Mouse (Mus musculus) intestine, embryonic 14.5 days (tissue): ENCODE measurements at regions not wholly inside any gene's neighbourhood (a gene's known extent, or its start where the extent isn't known, plus 50 kb on each side); places are given as distances from the start of the nearest gene placed in this dataset.
"Not testable (repeated sequence)": the region's sequence is repeated elsewhere in the genome, so short reads cannot be mapped to it uniquely, and the experiment has no call there.

ENCODE experiments used
- ATAC-seq: fragments of 200-750 bp; cut with Nextera tagmentation; replicated peaks from 2 replicates; pipeline ENCODE4 v1.8.0; 2017; ENCODE audit warnings: low read depth, moderate number of reproducible peaks, moderate TSS enrichment, moderate library complexity; ENCODE audit not compliant: low FRiP score, low TSS enrichment
- DNase-seq: peaks from one replicate; pipeline ENCODE4 v3.0.0-alpha.2; 2018; ENCODE audit warnings: low spot score
- H3K27ac ChIP-seq: fragments of 300-500 bp; sonication (generic); 2 replicates; pipeline ENCODE4 v1.5.1; 2014; ENCODE audit warnings: low read depth, mild to moderate bottlenecking, control low read depth
- H3K27me3 ChIP-seq: fragments of 300-500 bp; sonication (generic); replicated peaks from 2 replicates; pipeline ENCODE4 v1.6.1; 2014; ENCODE audit warnings: low read length, control low read depth; ENCODE audit not compliant: control insufficient read depth, insufficient read depth
- H3K36me3 ChIP-seq: fragments of 300-500 bp; sonication (generic); 2 replicates; pipeline ENCODE4 v1.6.1; 2014; ENCODE audit warnings: low read length, control low read depth; ENCODE audit not compliant: control insufficient read depth, insufficient read depth
- H3K4me1 ChIP-seq: fragments of 300-500 bp; sonication (generic); replicated peaks from 2 replicates; pipeline ENCODE4 v1.6.1; 2014; ENCODE audit warnings: low read length, control low read depth, mixed read lengths; ENCODE audit not compliant: control insufficient read depth, insufficient read depth
- H3K4me2 ChIP-seq: fragments of 300-500 bp; sonication (generic); 2 replicates; pipeline ENCODE4 v1.6.1; 2014; ENCODE audit warnings: low read length
- H3K4me3 ChIP-seq: fragments of 300-500 bp; sonication (generic); 2 replicates; pipeline ENCODE4 v1.5.1; 2014; ENCODE audit warnings: low read depth, low read length, control low read depth, mixed read lengths
- H3K9ac ChIP-seq: fragments of 300-500 bp; sonication (generic); 2 replicates; pipeline ENCODE4 v1.6.1; 2014; ENCODE audit warnings: mild to moderate bottlenecking, low read length
- H3K9me3 ChIP-seq: fragments of 300-500 bp; sonication (generic); 2 replicates; pipeline ENCODE4 v1.6.1; 2016; ENCODE audit warnings: low read length, control low read depth; ENCODE audit not compliant: control insufficient read depth
- WGBS: fragments of 180-500 bp; shearing (Covaris S2); extraction: QIAGEN DNeasy Blood & Tissue Kit; methylation state at CpG from one replicate; pipeline ENCODE4 v1.1.7; 2014; 5-methylcytosine and 5-hydroxymethylcytosine counted together

DNA sequence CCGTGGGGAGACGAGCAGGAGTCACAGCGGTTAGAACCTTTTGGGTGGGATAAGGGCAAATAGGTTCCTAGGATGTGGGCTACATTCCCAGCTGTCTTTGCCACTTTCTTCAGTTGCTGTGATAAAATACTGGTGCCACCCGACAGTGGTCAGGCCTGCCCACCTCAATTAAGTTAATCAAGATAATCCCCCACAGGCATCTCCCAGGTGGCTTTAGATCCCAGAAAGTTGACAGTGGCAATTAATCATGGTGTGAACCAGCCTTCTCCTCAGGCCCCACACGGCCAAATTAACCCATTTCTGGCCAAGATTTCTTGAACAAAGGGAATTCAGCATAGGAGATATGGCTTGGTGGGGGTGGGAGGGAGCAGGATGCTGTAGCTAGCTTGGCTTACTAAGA is 186.3 kb downstream of the Adgrd1 start:
- DNase-seq (no peak), ATAC-seq (no peak)
- no peaks in the 10 kb centered on the region for H3K4me1 ChIP-seq
- H3K36me3 ChIP-seq: no peaks in the 10 kb centered on the region
- H3K27ac ChIP-seq: no peak overlapping the region
- no peaks in the 10 kb centered on the region for H3K27me3 ChIP-seq
- H3K4me2 ChIP-seq: no peak overlapping the region
- H3K4me3 ChIP-seq: no peak overlapping the region
- no peaks in the 10 kb centered on the region for H3K9me3 ChIP-seq
- WGBS: 19% methylated on average over 5 of the region's 5 CpGs
- H3K9ac ChIP-seq: no peak overlapping the region

DNA sequence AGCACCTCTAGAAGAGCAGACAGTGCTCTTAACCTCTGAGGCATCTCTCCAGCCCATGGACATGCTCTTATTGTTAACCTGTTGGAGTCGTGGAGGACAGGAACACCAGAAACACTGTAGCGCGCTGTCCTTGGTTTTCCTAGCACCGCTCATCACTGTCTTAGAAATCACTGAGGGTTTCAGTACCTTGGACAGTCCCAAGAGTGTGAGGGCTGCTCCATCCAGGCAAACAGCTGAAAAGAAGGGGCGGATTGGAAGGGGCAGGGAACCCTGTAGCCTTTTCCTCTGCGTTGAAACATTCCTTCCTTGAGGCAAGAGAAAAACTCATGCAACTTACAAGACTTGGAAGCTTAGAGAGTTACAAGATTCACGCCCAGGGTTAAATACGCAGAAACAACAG is 190.9 kb downstream of the Adgrd1 start:
- Histone ChIP-seq H3K36me3 (no peaks in the 10 kb centered on the region), H3K4me2 (no peak overlapping the region), H3K9ac (no peak overlapping the region), H3K9me3 (no peaks in the 10 kb centered on the region), H3K4me3 (no peak overlapping the region), H3K27ac (no peak overlapping the region), H3K4me1 (no peaks in the 10 kb centered on the region), H3K27me3 (no peaks in the 10 kb centered on the region)
- 10% methylated on average over 8 of the region's 8 CpGs for WGBS
- DNase-seq (peak; percentile 67), ATAC-seq (no peak)

DNA sequence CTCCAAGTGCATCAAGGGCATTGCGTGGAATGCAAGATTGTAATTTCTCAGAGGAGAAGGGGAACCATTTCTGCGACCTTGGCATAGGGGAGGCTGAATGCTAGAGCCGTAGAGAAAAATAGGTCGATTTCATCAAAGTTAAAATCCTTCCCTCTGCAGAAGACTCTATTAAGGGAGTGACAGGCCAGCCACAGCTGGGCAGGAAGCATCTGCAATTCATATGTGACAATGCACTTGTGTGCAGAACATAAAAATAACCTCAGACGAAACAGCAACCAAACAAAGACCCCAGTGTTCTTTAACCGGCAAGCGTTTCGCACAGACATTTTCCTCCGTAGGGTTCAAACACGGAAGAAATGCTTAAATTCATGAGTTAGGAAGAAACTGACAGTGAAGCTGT is 196.3 kb downstream of the Adgrd1 start:
- not testable (repeated sequence) for H3K4me3 ChIP-seq, H3K27me3 ChIP-seq, H3K4me2 ChIP-seq, H3K4me1 ChIP-seq, H3K9me3 ChIP-seq, H3K27ac ChIP-seq, DNase-seq, H3K36me3 ChIP-seq, H3K9ac ChIP-seq, ATAC-seq
- 72% methylated on average over 10 of the region's 10 CpGs for WGBS

DNA sequence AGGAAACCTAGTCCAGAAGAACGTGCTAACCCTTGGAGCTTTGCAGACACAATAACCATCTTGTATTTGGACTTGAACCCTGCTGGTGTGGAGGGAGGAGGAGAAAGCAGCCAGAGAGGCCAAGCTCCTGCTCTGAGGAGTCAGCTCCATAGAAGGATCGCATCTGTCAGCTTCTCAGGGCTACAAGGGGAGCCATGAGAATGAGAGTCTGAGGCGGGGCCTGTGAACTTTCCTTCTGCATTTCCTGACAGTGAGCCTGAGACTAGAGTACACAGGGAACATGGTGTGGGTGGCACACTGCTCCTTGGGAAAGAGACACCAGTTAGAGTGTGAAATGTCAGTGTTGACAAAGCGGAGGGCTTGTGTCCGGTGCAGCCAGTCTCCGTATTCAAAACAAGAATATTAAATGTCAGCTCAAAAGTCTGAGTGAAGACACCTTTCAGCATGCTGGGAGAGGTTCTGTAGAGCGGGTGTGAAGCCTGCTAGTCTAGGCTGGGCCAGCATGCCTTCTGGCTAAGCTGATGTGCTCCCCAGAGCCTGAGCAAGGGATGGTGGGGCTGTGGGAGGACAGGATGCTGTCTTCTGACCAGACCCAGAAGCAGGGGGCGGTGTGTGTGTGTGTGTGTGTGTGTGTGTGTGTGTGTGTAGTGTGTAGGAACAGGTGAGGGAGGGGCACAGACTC is 198.5 kb downstream of the Adgrd1 start:
- H3K27ac ChIP-seq, H3K9ac ChIP-seq, DNase-seq, H3K9me3 ChIP-seq, H3K27me3 ChIP-seq, H3K4me1 ChIP-seq, H3K4me2 ChIP-seq, H3K4me3 ChIP-seq, H3K36me3 ChIP-seq, ATAC-seq: not testable (repeated sequence)
- 33% methylated on average over 8 of the region's 8 CpGs for WGBS

DNA sequence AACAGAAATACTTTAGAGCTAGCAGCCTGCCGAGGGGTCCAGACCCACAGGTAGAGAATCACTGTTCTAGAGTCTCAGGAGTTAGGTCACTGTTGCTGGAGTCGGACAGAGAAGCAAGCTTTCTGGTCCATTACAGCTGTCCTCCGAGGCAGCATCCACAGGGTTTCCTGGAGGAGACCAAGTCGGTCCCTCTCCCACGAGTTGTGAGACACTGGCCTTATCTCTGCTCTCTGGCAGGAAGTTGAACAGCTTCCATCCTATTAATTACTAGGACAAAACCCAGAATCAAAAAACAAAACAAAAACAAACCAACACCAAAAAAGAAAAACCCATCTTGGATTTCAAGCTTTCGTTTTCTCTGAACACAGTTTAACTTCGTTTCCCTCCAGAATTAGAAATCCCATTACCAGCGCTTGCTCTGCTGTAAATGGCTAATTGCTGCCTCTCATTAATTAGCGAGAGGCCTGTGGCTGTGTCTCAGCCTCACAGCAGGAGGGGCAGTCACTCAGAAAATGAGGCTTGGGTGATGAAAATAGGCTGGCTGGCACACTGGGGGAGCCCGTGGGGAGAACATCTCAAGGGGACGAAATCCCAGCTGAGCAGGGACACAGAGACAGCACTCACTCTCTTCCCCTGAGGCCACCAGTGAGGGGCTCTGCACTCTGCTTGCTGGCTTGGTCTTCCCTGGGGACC is 201.3 kb downstream of the Adgrd1 start:
- 55% methylated on average over 11 of the region's 11 CpGs for WGBS
- no peak overlapping the region for H3K4me3 ChIP-seq

DNA sequence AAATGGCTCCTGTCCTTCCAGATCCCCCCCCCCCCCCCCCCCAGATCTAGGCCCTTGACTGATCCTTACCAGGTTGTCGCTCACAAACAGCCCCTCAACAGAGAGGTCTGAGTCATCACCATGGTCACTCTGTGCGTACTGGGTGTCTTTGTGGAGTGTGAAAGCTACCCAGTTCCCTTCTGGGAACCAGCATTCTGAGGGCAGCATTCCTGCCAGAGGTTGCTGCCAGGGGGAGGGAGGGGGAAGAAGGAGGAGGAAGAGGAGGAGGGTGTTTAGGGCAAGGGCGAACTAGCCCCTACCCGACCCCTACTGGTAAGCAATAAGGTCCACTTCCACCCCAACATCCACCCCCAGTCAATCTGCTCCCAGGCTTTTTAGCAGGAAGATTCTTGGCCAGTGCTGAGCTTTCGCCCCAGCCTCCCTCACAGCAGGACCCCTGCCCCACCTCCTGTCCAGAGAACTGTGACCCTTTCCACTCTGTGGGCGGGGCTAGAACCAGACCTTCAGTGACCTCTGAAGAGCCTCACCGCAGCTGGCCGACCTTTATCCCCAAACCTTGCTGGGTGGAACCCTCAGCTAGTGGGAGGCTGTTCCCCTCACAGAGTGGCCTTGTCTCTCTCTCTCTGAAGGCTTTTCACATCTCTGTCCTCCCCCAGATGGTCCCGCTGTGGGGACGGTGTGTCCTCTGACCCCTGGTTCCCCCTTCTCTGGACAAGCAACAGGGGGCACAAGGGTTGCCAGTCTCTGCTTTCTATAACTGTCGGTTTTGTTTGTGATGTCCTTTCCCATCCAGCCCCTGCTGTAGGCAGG is 202.2 kb upstream of the Sfswap start:
- WGBS: 17% methylated on average over 11 of the region's 11 CpGs
- no peak overlapping the region for H3K9ac ChIP-seq
- no peaks in the 10 kb centered on the region for H3K27me3 ChIP-seq
- no peaks in the 10 kb centered on the region for H3K36me3 ChIP-seq
- H3K9me3 ChIP-seq: no peaks in the 10 kb centered on the region
- no peak overlapping the region for H3K4me3 ChIP-seq
- DNase-seq (no peak), ATAC-seq (no peak)
- H3K27ac ChIP-seq: no peak overlapping the region
- peaks cover 5% of the 10 kb centered on the region; the same call in 1 of the 2 replicates for H3K4me1 ChIP-seq
- no peak overlapping the region for H3K4me2 ChIP-seq

More for the DNA sequence above, 201.3 kb downstream of the Adgrd1 start:
- H3K4me1 ChIP-seq: peaks cover 5% of the 10 kb centered on the region; the same call in 1 of the 2 replicates
- H3K4me2 ChIP-seq: no peak overlapping the region
- no peak overlapping the region for H3K9ac ChIP-seq
- H3K36me3 ChIP-seq: no peaks in the 10 kb centered on the region
- H3K9me3 ChIP-seq: no peaks in the 10 kb centered on the region
- H3K27ac ChIP-seq: no peak overlapping the region
- no peak for DNase-seq
- H3K27me3 ChIP-seq: no peaks in the 10 kb centered on the region
- ATAC-seq: no peak

DNA sequence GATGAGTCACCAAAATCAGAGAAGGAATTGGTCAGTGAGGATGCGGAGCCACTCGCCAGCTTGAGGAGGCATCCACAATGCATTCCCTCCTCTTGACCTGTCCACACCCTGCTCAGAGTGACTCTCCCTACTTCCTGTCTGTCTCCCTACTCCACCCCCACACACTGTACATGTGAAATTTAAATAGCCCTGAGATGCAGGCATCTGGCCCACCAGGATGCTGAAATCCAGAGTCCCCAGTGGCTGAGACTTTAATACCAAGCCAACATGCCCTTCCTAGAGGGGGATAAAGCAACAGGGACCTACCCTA is 201.6 kb upstream of the Sfswap start:
- no peaks in the 10 kb centered on the region for H3K27me3 ChIP-seq
- no peak for DNase-seq

DNA sequence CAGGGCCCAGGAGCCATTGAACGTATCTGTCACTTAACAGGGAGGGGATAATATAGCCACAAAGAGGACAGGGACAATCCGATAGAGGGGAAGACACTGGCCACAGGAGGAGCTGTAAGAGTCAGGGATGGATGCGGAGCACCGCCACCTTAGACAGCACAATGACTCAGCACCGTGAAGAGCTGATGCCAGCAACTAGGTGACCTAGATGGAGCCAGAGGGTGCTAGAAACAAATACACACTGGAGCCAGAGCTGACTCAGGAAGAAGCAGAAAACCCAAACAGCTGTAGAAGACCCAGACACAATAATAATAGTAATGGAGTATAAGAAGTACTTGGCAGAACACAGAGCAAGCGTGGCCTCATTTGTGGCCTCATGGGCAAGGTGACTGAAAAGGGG is 200.6 kb upstream of the Sfswap start:
- Histone ChIP-seq H3K36me3 (no peaks in the 10 kb centered on the region), H3K27me3 (no peaks in the 10 kb centered on the region), H3K27ac (no peak overlapping the region), H3K9me3 (no peaks in the 10 kb centered on the region), H3K4me2 (no peak overlapping the region), H3K9ac (no peak overlapping the region), H3K4me1 (peaks cover 5% of the 10 kb centered on the region; the same call in 1 of the 2 replicates), H3K4me3 (no peak overlapping the region)
- ATAC-seq (no peak), DNase-seq (no peak)
- WGBS: 93% methylated on average over 6 of the region's 6 CpGs

More for the DNA sequence above, 201.6 kb upstream of the Sfswap start:
- Histone ChIP-seq H3K9me3 (no peaks in the 10 kb centered on the region), H3K4me3 (no peak overlapping the region), H3K9ac (no peak overlapping the region), H3K4me2 (no peak overlapping the region), H3K36me3 (no peaks in the 10 kb centered on the region), H3K27ac (no peak overlapping the region), H3K4me1 (peaks cover 5% of the 10 kb centered on the region; the same call in 1 of the 2 replicates)
- 26% methylated on average over 2 of the region's 2 CpGs for WGBS
- no peak for ATAC-seq
